Mouse (Mus musculus) adrenal gland, adult (tissue): ENCODE results near the gene Dmap1.
A peak's percentile ranks its signal among the peaks of the same experiment; 100 is the strongest.

Source experiments
- DNase-seq, 2 experiments: peaks; one replicate each; pipeline ENCODE4 v3.0.0; 2022 to 2023; ENCODE audit warnings: low spot score in 1 of 2; ENCODE audit not compliant: inconsistent age in 2 of 2

Dmap1 gene

DNA sequence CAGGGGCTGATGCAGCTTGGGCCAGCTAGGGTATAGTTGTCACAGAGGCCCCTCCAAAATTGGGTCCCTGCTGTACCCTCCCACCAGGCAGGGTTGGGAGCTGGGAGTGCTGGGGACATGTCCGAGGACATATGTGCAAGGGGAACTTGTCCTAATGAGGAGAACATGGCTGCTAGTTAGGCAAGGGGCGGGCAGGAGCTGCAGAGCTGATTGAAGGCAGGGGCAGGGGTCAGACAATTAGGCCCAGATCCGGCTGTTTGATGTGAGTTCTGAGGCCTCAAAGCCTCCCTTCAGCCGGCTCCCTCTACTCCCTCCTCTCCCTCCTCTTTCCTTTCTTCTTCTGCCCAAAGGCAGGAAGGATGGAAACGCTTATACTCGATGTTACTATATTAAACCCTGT, 25.1 kb downstream of the Dmap1 start:
- DNase-seq = no peak

DNA sequence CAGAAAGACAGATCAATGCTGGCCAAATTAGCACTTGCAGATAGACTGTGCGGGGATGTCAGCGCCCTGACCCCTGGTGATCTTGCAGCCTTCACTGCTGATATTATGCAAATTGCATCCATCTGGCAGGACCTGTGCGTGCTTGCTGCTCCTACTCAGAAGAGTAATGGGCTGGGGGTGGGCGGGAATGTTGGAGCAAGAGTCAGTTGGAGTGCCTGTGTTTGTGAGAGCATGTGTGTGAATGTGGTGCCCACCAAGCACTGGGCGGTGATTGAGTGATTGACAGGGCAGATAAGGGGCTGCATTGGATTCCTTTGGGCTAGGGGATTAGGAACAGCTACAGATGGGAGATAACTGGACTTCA, 26.6 kb downstream of the Dmap1 start:
- no peak for DNase-seq

DNA sequence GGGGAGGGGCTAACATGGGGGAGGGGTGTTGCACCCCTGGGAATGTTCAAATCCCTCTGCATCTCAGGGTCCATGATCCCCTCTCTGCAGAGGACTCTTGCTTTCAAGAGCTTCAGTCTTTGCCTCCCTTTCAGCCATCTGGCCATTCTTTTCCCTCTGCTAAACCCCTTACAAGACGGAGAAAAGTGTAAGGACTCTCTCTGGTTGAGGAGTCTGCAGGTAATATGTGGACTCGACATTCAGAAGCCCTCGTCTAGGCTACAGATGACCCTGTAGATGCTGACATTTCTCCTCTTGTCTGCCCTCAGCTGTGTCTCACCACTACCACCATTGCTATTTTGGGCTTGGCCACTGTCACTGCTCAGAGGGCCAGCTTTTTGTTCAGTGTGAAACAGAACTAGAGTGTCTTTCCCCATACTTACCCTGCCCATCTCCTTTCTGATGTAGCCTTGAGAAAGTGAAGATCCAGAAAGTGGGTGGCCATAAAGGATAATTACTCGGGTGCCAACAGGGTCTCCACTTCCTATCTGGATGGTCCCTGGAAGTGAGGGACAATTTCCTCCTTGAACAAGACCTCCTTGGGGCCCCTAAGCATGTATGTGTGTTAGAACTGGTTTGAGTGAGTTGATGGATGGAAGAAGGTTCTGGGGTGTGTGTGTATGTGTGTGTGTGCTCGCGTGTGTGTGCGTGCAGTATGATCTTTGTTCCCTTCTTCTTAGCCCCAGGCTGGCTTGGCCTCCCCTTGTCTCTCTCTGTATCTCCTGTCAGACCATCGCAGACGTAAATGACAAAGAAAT, 27.2 kb downstream of the Dmap1 start:
- no peak for DNase-seq

DNA sequence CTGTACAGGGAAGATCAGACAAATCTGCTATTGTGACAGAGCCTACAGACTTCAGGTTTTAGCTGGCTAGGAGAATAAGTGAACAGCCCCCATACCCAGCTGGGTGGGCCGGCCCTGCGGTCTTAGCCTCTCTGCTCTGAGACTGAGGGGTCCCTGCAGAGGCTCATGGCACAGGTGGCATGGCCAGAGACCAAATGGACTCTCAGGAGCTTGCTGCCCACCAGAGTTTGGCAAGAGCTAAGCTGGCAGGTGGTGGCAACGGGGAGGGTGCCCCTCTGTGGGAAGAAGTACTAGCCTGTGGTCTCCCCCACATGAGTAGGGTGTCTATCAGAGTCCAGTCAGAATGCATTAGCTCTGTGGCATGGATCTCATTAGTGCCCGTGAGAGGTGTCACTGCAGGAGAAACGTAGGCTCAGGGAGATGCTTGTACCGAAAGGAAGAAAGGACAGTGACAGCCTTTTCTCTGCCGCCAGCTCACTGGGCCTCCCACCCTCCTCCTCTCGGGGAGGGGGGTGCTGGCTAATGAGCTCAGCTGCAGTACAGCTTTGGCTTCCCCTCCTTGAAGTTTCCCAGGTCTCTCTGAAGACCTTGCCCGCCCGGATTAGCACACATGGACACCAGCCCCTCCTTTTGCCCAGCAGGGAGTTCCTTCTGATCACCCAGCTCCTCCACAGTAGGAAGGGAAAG, 27.9 kb downstream of the Dmap1 start:
- DNase-seq = no peak

DNA sequence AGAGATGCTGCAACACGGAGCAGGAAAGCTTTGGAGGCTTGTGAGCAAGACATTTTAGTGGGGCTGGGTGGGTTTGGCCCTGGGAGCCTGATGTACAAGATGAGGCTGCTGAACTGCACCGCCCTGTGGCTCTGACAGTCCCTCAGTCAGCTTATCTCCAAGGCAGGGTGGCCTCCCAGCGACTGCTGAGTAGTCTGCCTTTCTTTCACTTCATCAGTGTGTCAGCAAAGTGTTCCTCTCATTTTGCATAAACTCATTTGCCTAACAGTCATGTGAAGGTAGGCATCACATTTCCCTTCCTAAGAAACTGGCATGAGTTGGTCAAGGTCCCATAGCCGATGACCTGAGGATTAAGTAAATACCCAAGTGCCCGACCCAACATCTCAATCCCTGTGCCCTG, 29.3 kb downstream of the Dmap1 start:
- no peak for DNase-seq

DNA sequence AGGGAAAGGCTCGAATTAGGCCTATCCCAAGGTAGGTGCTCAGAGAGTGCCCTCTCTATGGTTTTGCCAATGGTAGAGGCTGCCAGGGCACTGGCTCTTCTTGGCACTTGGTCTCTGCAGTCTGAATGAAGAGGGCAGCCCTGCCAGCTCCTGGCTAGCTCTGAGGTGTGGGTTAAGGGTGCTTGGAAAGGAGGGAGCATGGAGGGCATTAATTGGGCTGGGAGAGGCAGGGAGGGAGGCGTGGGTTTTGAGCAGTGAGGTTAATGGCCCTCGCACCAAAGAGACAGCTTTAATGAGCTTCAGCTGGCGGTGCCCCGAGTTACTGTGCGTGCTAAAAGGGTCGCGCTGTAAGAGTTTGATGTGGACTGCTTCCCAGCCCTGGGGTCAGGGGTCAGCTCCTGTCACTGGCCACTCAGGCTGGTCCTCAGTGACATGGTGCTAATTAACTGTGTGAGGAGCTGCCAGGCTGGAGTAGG, 30.4 kb downstream of the Dmap1 start:
- DNase-seq = peak in 1 of 2 experiments; percentile 54

DNA sequence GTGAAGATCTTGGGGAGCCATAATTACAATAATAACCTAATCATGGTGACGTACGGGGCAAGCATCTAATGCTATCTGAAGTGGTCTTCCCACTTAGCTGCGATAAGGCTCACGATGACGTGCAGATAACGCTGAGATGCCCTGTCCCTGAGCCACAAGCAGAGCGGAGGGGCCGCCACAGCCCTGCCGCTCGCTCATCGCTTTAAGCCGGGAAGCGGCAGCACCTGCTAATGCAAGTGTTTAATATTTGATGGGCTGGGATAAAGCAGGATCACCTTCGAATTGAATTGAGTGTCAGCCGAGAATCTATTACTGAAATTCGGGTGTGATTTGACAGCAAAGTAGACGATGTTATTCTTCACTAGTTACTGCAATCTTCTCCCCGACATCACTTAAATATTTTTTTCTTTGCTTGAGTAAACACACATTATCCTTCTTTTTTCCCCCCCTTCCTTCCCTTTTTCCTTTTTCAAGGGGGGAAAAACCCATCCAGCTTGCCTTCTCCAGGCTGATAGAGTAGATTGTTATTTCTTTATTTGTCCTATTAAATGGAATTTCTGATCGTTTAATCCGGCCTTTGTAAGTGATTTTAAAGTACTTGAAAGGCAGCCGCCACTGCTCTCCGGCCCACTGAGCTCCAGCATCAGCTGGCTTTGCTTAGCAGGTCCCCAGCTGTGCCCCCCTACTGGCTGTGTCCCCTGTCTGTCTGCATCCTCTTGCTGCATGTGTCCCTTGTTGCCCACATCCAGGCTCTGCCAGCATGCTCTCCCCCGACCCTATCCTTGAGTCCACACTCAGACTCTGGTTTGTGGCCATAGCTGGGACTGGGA, 34.9 kb downstream of the Dmap1 start:
- DNase-seq = no peak

DNA sequence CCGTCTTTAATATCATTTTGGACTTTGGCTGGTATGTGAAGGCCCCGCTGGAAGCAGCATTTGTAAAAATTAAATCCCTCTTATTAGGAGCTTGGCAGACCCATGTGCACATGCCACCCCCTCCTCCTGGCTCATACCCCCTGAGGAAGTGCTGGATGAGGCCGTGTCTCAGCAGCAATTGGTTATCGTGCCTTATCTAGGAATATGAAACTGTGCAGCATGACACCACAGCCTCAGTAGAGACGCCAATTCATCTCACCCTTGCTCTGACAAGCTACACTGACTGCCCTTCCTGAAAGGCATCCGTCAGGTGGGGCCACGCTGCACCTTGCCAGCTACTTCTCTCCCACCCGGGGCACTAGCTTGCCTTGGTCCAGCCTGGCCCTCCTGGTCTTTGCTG, 35.6 kb downstream of the Dmap1 start:
- DNase-seq = no peak

DNA sequence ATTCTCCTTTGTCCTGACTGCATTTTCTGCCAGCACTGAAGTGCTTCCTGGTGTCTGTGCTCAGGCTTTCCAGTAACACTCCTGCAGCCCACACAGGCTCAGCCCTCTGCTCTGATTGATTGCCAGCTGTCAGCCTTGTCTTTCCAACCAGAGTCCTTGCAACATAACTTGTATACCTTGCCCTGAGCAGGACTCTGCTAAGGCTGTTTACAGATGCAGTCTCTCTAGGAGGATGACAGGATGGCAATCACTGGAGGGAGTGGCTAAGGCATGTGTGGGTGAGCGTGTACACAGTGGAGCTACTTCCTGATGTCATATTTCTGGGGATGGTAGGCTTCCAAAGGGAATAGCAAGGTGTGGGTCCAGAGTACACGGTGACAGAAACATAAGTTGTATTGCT, 36.2 kb downstream of the Dmap1 start:
- DNase-seq = no peak

DNA sequence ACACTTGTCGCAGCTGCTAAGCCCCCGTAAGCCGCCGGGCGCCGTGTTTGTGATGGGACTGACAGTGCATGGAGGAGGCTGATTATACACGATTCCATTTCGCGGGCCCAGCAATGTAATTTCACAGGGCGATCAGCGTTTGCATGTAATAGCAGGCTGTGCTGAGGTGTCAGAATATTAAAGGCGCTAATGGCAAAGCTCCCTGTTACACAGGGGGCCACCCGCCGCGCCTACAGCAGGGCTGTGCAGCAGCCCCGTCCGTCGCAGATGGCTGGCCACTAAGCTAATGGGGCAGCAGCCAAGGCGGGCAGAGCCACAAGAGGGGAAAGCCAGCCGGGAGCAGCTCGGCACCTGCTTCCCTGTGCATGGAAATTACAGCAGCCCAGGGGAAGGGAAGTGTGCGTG, 37.0 kb downstream of the Dmap1 start:
- DNase-seq = no peak

DNA sequence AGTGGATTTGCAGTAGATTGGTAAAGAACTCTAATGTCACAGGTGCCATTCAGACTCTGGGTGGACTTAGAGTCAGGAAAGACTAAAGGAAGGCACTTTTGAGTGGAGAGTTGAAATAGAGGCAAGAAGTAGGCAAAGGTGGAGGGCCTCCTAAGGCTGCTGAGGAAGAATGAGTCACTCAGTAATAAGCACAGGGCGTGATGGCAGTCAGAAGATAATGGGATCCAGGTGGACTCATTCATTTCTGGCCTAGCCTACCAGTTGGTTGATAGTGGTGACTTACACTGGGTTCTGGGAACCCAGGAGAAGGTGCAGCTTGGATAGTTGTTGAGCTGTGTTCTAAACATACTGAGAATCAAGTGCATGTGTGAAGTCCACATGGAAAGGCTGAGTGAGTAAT, 40.3 kb downstream of the Dmap1 start:
- no peak for DNase-seq

DNA sequence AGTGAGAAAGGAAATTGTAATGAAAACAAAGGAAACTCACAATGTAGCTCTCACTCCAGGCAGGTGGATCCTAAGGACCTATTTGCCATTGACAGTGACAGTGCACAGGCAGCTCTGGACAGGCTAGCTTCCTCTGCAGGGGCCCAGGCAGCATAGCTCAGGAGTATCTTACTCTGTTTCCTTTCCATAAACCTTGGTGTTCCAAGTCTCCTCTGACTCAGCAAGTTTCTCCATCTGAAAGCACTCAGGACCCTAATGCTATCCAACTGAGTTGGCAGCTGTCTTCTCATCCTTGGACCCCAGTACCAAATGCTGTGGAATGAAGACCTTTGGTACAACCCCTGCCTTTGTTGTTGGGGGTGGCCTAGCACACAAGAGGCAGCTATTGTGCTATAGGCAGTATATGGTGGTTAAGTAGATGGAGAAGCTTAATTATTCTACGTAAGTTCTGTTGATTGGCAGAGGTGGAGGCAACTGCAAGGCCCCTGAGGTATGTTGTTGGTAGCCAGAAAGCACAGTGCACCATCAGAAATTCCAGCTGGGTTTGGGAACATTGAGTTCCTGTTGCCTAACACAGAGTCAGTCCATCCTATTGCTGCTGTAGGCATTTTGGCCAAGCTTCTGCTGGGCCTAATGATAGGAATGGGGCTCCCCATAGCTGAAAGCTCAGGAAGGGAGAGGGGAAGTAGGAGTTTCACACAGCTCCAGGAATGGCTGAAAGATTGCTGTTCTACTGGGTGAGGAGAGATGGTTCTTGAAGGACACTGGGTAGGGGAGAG, 41.0 kb downstream of the Dmap1 start:
- DNase-seq = no peak

DNA sequence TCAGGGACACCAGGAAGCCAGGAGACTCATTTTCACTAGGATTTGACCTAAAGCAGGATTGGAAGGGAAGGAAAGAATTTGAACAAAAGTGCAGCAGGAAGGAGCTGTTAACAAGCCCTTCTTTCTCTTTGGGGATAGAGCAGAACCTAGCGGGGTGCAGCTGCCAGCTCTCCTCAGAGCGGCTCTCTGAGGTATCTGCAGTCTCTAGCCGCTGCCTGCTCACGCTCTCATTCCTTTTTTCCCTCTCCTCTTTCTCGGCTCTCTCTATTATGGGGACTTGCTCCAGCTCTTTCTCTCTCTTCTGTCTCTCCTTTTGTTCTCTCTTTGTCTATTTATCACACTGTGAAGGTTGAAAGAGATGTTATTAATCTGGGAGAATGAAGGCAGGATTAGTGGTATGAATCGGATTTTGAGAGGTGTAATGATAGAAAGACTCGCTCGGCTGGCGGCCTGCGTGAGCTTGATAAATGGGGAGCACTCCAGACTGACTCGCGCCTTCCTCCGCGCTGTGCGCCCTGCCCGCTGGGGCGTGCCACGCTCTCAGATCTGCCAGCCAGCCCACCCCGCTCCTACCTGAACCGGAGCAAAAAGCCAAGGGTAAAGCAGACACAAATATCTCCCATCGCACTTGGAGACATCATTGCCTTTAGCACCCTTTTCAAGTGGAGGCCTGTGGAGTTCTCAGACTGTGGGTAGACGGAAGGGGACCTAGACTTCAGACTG, 45.0 kb downstream of the Dmap1 start:
- DNase-seq = no peak

DNA sequence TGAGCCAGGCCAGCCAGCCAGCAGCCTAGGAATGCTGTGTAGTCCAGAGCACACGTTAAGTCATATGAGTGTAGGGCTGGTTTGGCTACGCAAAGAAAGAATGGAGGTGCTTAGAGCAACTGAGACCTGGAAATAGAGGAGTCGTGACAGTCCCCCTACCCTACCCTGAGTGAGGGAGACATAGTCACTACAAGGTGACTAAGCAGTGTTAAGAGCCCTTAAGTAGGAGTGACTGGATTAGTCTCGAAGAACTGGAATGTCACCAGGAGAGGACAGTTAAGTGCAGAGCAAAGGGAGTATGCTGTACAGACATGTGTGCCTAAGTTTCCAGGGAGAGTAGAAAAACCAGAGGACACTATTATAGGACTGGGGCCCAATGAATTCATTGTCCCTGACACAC, 45.9 kb downstream of the Dmap1 start:
- DNase-seq = no peak

DNA sequence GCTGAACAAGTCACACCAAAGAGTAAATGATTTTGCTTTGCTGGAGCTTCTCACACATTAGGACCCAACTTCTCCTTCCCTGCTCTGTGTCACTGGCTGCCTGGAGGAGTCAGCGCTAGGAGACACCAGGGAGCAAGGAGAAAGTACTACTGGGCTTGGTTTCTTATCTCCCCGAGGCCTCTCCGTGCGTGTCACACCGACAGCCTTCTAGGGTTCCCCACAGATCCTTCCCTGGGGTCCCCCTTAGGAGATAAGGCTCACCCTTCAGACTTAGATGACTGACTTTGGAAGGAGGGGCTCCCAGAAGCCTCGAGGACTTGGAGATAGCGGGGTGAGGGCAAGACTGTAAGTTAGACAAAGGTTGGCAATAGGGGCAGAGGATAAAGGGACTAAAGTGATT, 47.4 kb downstream of the Dmap1 start:
- DNase-seq = no peak

DNA sequence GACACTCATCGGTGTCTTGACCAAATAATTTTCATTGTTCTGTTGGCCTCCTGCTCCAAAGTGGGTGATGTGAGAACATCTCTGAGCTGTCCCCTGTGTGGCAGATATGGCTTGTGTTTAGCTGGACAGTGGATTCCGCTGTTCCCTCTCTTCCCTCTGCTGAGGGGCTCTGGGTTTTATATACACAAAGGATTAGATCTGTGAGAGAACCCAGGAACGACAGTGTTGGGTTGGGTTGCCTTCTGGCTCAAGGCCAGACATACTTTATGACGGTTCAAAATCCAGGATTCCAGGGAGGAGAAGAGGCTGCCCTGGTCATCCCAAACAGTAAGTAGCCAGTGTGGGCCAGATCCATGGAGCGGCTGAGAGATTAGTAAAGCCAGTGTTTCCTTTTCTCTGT, 48.5 kb downstream of the Dmap1 start:
- DNase-seq = no peak

DNA sequence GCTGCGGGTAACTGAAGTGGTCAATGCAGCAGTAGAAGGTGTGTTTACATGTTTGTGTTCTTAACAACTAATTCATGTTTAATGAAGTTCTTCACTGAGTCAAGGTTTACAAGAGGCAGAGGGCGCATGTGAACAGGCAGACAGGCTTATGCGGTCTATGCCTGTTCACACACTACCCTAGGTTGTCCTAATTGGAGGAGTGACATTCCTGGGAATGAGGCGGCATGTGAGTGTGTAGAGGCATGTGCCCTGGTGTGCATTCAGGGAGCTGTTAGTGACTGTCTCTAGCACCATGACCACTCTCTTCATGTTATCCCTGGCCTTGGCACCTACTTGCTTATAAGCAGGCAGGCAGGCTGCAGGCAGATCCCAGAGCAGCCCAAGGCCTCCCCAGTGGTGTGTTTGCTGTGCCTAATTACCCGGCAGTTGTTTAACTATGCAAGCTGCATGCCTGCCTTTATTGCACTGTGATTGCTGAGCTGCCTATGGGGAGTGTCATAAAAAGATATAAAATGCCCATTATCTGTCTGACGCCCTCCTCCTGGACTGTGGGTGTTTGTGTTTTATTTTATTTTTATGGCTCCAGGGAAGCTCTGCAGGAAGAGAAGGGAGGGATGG, 51.9 kb downstream of the Dmap1 start:
- no peak for DNase-seq

DNA sequence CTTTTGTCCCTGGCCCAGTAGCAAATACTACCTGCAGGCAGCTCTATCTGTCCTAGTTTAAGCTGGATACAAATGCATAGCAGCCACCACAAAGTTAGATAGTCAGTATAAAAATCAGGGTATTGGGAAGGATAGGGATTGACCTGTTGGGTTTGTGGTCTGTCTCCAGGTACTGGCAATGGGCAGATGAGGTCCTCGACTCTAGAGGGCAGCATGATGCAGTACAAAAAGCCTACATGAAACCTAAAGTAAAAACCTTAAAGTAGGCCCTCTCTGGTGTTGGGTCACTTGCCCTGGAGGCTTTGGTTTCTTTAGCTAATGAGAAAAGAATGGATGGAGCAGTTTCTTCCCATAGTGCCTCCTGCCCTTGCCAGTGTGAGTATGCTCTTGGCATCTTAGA, 53.6 kb downstream of the Dmap1 start:
- no peak for DNase-seq
